Mouse (Mus musculus) left cerebral cortex, postnatal 4 days (tissue): ENCODE data around the gene Mei1. TPM values are rescaled to one million over a fixed set of nuclear protein-coding genes. Genes with fewer than 3 reads are reported as not detected.
A peak's percentile ranks its signal among the peaks of the same experiment; 100 is the strongest.
"Not testable (repeated sequence)": the region's sequence is repeated elsewhere in the genome, so short reads cannot be mapped to it uniquely, and the experiment has no call there.

ENCODE experiments used
- DNase-seq: peaks from one replicate; pipeline ENCODE4 v3.0.0-alpha.2; 2022
- intact Hi-C: fragments of 180-260 bp; cut with DNase I; formaldehyde crosslinking; loops from one replicate; pipeline ENCODE4 v1.15.1; 2025
- total RNA-seq, 2 experiments: library from RNA; stranded (reverse); gene quantifications; 2 replicates each; pipeline ENCODE4 v1.2.3; 2021

Gene Mei1
- total RNA-seq, 2 experiments from 2014 or later: 0.10 TPM; not detected in 1

DNA sequence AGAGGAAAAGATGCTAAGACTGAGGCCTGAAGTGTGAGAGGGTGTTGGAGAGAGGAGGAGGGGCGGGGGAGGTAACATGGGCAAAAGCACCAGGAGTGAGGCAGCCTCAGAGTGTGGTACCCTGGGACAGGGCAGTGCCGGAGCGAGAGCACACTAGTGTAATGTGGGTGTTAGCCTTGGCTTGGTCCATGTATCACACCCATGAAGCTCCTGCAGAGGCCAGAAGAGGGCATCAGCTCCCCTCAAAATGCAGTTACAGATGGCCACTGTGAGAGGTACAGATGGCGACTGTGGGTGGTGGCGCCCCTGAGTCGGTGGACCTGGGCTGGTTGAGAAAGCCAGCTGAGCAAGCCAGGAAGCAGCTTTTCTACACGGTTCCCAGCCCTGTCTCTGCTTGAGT is 11.4 kb downstream of the Mei1 start:
- intact Hi-C loops: no loop called here
- DNase-seq: peak; percentile 70

DNA sequence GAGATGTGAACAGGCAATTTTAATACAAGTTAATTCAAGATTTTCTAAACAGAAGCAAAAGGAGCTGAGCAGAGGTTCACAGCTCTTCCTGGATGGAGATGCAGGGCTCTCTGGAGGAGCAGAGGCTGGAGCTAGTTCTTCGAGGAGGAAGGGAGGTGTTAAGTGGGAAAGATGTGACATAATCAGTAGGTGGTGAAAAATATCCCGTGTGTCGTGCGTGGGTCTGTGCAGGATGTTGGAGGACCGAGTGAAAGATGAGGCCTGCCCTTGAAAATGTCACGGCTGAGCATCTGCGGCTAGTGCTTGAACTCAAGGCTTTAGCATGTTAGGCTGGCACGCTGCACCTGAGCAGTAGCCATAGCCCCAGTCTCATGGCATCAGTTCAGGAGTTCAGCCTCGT is 15.8 kb downstream of the Mei1 start:
- DNase-seq: no peak
- intact Hi-C loops: no loop called here

DNA sequence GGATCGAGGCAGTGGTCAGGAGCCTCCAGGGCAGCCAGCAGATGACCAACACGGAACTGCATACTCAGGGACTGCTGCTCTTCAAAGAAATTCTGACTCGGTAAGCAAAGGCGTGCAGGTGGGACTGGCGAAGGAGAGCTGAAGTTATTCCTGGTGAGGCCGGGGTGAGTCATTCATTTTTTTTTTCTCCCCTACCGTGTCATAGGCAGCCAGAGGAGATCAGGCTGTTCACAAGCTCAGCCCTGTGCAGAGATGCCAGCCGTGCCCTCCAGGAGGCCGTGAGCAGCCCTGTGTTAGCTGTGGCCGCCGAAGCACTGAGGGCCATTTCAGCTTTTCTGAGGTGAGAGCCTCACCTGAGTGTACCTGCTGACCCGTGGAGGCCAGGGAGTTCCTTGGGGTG is 16.3 kb downstream of the Mei1 start:
- DNase-seq: no peak

DNA sequence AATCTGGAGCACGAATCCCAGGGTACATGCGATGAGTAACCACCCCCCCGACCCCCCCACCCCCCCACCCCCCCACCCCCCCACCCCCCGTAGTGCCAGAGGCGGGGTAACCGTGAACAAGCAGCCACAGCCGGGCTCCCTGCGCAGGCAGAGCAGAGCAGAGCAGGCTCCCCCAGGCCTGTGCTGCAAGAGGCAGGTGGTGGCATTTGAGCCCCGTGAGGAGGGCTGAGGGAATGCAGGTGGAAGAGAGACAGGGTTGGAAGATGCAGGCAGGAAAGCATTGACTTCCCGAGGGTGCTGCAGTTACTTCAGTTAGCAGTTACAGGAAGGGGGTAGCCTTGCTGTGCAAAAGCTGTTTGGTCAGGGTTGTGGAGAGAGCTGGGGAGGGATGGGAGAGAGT is 17.5 kb downstream of the Mei1 start:
- intact Hi-C loops: no loop called here

More for the DNA sequence above, 16.3 kb downstream of the Mei1 start:
- intact Hi-C loops: no loop called here

GRCm38 (mm10) chr15:82091061-82091460 is 21.3 kb downstream of the Mei1 start:
- intact Hi-C loops: no loop called here
- DNase-seq: no peak

More for the DNA sequence above, 17.5 kb downstream of the Mei1 start:
- no peak for DNase-seq

DNA sequence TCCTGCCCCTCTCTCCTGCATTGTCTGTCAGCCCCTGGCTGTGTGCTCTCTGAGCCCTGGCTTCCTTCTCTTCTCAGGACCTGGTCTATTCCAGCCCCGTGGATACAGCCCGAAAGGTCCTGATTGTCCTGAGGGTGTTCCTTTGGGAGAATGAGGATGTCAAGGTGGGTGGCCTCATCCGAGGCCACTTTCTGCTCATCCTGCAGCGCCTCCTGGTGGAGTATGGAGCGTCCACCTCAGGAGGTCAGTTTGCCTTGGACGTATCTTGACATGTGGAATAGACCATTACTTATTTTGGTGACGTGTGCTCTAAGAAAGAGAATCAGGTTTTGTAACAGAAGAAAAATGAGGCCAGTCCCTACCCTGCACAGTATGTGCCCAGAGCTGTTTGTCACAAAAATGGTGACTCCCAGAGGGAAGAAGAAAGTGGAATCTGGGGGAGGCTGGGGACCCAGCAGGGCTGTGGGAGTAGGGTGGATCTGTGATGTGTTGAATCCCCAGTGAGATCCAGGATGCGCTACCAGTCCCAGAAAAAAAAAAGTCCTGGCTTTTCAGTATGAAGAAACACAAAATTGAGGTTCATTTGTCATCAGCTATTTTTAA is 37.3 kb downstream of the Mei1 start:
- peak; percentile 72 for DNase-seq
- intact Hi-C loops: no loop called here

- intact Hi-C loops: loop anchor here (10.0 kb wide), 1 partner anchor 56 kb away; the partner anchor contains the start of gene Mei1
These were observed 50.7 kb downstream of the Mei1 start for GRCm38 (mm10) chr15:82120544-82120943.

GRCm38 (mm10) chr15:82126690-82127089 is 56.9 kb downstream of the Mei1 start:
- not testable (repeated sequence) for DNase-seq
- intact Hi-C loops: loop anchor here (10.0 kb wide), 1 partner anchor 62 kb away; the partner anchor contains the start of gene Mei1

More at GRCm38 (mm10) chr15:82120544-82120943, 50.7 kb downstream of the Mei1 start:
- DNase-seq: no peak

- intact Hi-C loops: loop anchor here (10.0 kb wide), 1 partner anchor 63 kb away; the partner anchor contains the start of gene Mei1
- peak; percentile 98 for DNase-seq
These were observed 57.9 kb downstream of the Mei1 start, which contains the start of gene Ccdc134 for GRCm38 (mm10) chr15:82127426-82128374. Gene Ccdc134, plus strand, starts transcription at chr15:82127922.

GRCm38 (mm10) chr15:82128398-82128797 is 58.6 kb downstream of the Mei1 start:
- DNase-seq: no peak
- intact Hi-C loops: loop anchor here (10.0 kb wide), 1 partner anchor 64 kb away; the partner anchor contains the start of gene Mei1

DNA sequence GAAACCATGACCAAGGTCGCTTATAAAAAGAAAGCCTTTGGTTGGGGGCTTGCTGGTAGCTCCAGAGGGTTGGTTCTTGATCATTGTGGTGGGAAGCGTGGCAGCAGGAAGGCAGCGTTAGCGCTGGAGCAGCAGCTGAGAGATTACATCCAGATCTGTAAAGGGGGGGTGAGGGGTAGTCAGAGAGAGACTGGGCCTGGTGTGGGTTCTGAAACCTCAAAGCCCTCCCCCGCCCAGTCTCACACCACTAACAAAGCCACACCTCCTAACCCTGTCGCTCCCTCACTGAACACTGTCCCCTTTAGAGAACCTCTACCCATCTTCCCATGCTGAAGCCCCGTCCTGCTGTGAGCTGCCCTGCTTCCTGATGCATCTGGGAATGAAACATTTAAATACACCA is 60.8 kb downstream of the Mei1 start:
- DNase-seq: no peak
- intact Hi-C loops: no loop called here

GRCm38 (mm10) chr15:82135372-82135771 is 65.6 kb downstream of the Mei1 start:
- intact Hi-C loops: no loop called here
- no peak for DNase-seq

- DNase-seq: peak; percentile 57
- intact Hi-C loops: no loop called here
These were observed 68.8 kb downstream of the Mei1 start for GRCm38 (mm10) chr15:82138565-82138964.

- DNase-seq: no peak
- intact Hi-C loops: no loop called here
These were observed 69.4 kb downstream of the Mei1 start for GRCm38 (mm10) chr15:82139196-82139595.

DNA sequence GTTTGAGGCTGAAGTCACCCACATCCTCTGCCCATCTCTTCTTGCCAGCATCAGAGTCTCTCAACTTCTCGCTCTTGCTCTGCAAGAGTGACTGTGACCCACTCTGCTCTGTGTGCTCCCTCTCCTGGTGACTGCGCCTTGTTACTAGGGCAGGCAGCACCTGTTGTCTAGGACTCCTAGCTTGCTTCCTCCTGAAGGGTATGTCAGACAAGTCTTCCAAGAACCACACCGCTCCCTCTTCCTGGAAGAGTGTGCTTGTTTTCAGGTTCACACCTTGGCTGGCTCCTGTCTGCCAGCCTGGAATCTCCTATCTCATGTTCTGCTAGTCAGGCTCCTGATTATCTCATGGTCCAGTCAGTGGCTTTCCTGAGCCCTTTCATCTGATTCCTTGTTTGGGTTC is 70.6 kb downstream of the Mei1 start:
- intact Hi-C loops: no loop called here
- no peak for DNase-seq

GRCm38 (mm10) chr15:82144157-82144556 is 74.4 kb downstream of the Mei1 start:
- intact Hi-C loops: no loop called here
- DNase-seq: no peak

DNA sequence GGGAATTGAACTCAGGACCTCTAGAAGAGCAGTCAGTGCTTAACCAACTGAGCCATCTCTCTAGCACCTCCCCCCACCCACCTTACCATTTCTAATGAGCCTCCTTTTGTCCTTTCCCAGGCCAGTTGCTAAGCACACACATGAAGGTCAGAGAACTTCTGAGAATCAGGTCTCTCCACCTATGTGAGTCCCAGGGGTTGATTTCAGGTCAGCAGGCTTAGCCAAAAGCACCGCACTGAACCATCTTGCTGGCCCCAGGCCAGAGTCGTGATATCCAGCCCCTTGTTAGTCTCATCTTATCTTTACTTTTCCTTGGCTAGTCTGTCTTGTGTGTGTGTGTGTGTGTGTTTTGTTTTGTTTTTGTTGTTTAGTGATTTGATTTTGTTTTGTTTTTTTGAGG is 75.6 kb downstream of the Mei1 start:
- intact Hi-C loops: no loop called here
- no peak for DNase-seq

- no peak for DNase-seq
- intact Hi-C loops: no loop called here
These were observed 76.3 kb downstream of the Mei1 start for GRCm38 (mm10) chr15:82145851-82146769.

DNA sequence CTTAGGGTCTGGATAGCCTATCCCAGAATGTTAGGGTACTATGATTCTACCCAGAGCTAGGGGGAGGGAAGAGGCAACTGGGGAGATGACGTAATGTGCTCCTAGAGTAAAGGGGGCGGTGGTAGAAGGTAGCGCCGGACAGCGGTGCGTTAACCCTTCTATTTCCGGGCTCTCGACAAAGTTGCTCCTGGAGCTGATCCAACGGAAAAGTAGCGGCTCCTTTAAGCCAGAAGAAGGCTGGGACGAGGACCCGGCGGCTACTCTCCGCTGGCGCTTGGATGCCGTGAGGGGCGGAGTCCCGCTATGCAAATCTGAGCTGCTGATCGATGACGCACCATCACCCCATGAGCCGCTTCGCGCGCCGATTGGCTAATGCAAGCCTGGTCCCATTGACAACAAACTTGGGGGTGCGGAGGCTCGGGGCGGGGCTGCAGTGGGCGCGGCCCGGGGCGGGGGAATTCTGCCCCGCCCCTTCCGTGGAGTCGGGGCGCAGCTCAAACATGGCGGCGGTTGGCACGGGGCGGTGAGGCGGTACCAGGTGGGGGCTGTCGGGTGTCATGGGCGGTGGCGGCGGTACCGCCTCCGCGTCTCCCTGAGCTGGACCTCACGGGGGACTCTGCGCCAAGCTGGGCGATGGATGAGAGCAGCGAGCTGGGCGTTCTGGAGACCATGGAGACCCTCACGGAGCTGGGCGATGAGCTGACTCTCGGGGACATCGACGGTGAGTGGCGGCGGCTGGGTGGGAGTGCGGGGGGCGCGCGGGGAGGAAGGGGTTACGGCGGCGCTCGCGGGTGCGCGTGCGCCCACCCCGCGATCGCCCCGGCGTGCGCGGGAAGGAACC is 77.2 kb downstream of the Mei1 start, which contains the start of gene Srebf2:
TSS of gene Srebf2 (plus strand) at position 412 of the 841 bp plus-strand sequence.
- intact Hi-C loops: no loop called here
- peak; percentile 99 for DNase-seq
